Mouse (Mus musculus) common myeloid progenitor, adult 5-6 weeks (primary cell): ENCODE data around the gene Mapk3. TPM values are rescaled to one million over a fixed set of nuclear protein-coding genes. Genes with fewer than 3 reads are reported as not detected.
"Not testable (repeated sequence)": the region's sequence is repeated elsewhere in the genome, so short reads cannot be mapped to it uniquely, and the experiment has no call there.

Source experiments
- ATAC-seq: replicated peaks from 2 replicates; pipeline ENCODE4 v1.8.0; 2016; ENCODE audit warnings: low read depth, mild to moderate bottlenecking, moderate TSS enrichment, inconsistent platforms; ENCODE audit not compliant: poor library complexity, severe bottlenecking
- total RNA-seq: library from RNA; stranded (forward); fragments of 200-1000, 187-1606 nt; gene quantifications from 2 replicates; pipeline ENCODE4 v1.2.3, GENCODE M21; 2017

The Mapk3 gene
- total RNA-seq, 1 experiment from 2014 or later = 28.2 TPM

GRCm38 (mm10) chr7:126754866-126755265 lies 4.5 kb upstream of the Mapk3 start:
- peak; percentile 76 for ATAC-seq

DNA sequence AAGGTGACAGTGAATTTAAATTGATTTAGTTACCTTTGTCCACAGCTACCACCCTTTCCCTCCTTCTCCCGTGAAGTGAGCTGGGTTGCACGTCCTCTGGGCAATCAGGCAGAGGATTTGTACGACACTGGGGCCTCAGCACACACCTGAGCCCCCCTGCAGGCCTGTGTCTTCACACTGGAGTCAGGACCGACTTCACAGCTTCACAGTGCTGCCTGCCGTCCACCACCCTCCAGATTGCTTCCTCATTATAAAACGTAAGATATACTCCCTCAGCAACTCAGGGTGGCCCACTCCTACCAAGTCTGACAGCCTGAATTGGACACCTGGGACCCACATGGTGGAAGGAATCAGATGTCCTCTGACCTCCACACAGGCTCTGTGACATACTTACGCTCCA lies 862 bp upstream of the Mapk3 start:
- ATAC-seq = no peak

DNA sequence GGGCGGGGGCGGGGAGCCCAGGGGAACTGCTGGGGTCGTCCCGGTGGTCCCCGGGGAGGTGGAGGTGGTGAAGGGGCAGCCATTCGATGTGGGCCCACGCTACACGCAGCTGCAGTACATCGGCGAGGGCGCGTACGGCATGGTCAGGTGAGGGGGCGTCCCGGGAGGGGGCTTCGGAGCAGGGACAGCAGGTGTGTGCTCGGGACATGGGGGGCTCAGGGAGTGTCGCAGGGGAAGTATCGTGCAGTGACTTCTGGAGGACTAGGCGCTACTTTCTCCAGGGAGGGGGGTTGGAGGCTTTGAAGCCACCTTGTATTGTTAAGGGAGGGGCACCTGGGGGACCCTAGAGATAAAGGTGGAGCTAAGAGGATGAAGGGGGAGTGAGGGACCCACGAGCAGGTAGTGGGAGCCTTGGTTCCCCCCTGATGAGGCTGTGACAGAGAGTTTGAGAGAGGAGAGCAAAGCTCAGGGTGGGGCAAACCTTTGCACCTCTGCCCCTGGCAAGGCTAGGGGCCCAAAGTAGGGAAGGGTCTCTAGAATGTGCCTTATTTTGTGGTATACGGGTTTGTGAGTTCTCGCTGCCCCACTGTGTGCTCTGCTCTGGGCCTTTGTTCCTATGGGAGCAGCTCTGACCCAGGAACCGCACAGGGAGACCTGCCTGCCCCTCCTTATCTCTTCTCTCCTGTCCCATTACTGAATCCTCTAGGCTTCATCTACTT lies 430 bp downstream of the Mapk3 start:
- ATAC-seq = peak; percentile 6; the same call in 1 of the 2 replicates

DNA sequence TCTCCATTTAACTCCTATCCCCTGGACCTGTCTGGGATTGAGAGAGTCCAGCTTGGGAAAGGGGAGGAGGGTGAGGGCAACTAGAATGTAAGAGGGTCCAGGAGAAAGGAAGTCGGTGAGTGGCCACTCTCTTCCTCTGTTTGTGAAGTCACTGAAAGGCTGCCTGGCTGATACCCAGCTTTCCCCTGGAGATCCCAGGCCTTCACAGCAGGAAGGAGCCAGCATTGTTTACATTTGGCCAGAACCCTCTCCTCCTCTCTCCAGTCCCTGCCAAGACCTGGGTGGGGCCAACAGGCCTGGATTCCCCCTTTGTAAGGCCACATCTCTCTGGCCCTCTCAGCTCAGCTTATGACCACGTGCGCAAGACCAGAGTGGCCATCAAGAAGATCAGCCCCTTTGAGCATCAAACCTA lies 996 bp downstream of the Mapk3 start:
- 0 out of 2 replicates have a peak, but pooled peaks have one; percentile 16 for ATAC-seq

- no peak for ATAC-seq
Observed at GRCm38 (mm10) chr7:126760956-126761355, 1.6 kb downstream of the Mapk3 start.

DNA sequence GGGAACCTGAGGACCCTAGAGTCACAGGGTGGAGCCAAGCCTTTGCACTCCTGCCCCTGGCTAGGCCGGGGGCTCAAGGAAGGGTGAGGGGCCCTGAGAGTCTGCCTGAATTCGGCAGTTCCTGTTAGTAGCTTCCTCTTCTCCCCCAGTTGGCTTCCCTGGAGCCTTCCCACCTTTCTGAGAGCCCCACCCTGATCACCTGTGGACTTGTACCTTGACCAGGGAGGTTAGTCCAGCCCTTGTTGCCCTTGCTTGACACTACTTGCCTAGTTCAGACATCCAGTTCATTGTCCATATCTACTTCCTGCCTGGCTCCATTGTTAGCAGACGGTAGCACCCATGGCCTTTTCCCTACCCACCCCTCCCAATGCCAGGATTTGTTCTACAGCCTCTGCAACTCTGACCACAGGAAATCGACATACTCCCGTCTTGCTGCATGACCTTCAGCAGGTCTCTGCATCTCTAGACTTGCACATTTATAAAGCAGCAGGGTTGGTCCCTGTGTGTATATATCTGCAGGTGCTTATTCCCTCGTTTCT lies 2.2 kb downstream of the Mapk3 start:
- no peak for ATAC-seq

DNA sequence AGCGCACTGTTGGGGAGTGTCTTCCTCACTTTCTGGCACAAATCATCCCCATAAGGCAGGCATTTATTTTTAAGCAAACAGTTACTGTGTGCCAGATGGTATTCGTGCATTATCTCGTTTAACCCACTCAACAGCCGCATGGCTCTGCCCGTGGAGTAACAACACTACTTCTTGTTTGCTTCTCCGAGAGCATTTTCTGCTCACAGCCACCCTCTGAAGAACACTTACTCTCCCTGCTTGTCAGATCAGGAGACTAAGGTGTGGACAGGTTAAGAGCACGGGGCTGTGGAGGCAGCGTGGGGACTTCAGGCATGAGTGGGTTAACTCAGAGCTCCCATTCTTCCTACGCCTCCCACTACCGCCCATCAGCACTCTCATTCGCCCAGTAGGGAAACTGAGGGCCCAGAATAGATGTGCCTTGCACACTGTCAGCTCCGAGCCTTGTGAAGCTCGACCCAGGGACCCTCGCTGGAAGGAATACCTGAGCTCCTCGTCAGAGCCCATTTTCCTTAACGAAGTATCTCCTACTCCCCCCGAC lies 3.1 kb downstream of the Mapk3 start:
- ATAC-seq = no peak

DNA sequence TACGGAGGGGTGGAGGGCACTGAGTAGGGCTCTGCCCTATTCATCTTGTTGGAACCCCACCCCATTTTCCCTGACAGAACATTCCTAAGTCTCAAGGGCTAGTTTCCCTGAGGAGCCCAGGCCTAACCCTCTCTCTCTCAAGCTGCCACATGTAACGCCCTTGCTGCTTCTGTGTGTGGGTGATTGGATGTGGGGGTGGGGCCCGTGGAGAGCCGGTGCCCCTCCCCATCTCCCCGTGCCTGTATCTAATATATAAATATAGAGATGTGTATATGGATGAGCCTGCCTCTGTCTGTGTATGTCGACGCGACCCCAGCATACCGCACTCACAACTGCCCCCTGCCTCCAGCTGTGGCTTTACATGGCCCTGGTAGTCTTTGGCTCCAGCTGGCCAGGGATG lies 6.1 kb downstream of the Mapk3 start:
- no peak for ATAC-seq

DNA sequence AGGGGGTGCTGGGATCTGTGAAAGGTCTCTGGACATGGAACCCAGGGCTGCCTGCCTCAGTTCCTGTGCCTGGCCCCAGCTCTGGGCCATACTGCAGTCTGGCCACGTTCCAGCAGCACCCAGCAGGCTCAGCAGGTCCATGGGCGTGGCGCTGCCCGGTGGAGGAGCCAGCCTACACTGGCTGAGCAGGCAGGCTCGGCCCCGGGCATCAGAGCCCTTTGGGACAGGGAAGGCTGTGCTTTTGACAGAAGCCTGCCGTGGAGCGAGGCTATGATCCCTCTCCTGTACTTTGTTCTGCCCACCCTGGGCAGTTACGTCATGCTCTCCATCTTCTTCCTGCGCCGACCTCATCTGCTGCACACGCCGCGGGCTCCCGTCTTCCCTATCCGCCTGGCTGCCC lies 6.8 kb downstream of the Mapk3 start, which contains the start of gene Gdpd3:
Gene Gdpd3, plus strand, starts transcription at position 134 of the 400 bp plus-strand sequence.
- no peak for ATAC-seq

DNA sequence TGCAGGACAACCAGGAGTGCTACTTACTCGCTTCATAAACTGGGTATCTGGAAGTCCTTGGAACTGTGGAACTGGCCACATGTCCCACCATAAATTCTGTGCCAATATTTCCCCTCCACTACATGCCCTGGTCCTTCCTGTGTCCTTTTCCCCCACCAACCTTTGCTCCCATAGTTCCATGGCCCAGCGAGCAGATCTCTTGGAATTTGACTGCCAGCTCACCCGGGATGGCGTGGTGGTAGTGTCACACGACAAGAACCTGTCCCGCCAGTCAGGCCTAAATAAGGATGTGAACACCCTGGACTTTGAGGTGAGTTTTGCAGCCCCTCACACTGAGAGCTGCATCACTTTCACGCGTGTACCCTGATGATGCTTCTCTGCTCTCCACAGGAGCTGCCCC lies 7.6 kb downstream of the Mapk3 start:
- ATAC-seq = no peak

GRCm38 (mm10) chr7:126770784-126771183 lies 11.4 kb downstream of the Mapk3 start:
- peak; percentile 53 for ATAC-seq

GRCm38 (mm10) chr7:126773351-126773750 lies 13.9 kb downstream of the Mapk3 start:
- no peak for ATAC-seq

DNA sequence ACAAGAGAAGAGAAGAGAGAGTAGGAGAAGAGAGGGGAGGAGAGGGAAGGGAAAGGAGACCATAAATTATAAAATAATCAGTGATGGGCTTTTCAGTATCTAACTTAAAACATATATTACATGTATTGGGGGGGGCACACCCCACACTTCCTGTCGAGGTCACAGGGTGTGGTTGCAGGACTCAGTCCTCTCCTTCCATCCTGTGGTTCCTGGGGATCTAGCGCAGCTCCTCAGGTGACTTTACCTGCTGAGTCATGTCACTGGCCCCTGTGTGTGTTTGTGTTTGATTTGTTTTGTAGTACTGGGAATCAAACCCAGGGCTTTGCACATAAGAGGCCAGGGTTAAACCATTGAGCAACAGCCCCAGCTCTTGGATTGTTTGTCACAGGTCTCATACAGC lies 15.1 kb downstream of the Mapk3 start:
- no peak for ATAC-seq

GRCm38 (mm10) chr7:126775185-126775977 lies 16.0 kb downstream of the Mapk3 start:
- ATAC-seq = no peak

- no peak for ATAC-seq
Observed at GRCm38 (mm10) chr7:126775978-126776234, 16.5 kb downstream of the Mapk3 start.

GRCm38 (mm10) chr7:126776598-126777057 lies 17.2 kb downstream of the Mapk3 start, which contains the start of gene Ypel3:
Gene Ypel3 (plus strand): TSS chr7:126776955.
- peak; percentile 85 for ATAC-seq

- ATAC-seq = no peak
Observed at GRCm38 (mm10) chr7:126777476-126777875, 18.1 kb downstream of the Mapk3 start.

DNA sequence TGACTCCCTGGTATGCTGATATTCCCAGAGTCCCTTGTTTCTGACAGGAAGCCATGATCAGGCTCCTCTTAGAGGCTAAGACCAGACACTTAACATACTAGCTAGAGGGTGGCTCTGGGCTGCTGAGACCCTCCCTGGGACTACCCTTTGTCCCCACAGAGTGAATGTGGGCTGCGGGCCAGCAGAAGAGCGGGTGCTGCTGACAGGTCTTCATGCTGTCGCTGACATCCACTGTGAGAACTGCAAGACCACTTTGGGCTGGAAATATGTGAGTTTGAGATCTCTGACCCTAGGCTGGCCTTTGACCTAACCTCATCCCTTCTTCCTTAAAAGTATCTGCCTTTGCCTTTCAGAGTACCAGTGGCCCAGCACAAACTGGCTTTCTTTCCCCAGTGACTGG lies 18.7 kb downstream of the Mapk3 start:
- no peak for ATAC-seq

DNA sequence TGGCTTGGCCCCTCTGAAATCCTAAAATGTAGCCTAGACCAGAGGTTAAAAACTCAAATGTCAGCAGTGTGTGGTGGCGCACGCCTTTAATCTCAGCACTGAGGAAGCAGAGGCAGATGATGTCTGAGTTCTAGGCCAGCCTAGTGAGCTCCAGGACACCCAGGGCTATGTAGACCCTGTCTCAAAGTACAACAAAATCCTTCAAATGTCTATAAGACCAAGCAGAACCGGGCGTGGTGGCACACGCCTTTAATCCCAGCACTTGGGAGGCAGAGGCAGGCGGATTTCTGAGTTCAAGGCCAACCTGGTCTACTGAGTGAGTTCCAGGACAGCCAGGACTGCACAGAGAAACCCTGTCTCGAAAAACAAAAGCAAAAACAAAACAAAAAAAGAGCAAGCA lies 19.7 kb downstream of the Mapk3 start:
- ATAC-seq = not testable (repeated sequence)

DNA sequence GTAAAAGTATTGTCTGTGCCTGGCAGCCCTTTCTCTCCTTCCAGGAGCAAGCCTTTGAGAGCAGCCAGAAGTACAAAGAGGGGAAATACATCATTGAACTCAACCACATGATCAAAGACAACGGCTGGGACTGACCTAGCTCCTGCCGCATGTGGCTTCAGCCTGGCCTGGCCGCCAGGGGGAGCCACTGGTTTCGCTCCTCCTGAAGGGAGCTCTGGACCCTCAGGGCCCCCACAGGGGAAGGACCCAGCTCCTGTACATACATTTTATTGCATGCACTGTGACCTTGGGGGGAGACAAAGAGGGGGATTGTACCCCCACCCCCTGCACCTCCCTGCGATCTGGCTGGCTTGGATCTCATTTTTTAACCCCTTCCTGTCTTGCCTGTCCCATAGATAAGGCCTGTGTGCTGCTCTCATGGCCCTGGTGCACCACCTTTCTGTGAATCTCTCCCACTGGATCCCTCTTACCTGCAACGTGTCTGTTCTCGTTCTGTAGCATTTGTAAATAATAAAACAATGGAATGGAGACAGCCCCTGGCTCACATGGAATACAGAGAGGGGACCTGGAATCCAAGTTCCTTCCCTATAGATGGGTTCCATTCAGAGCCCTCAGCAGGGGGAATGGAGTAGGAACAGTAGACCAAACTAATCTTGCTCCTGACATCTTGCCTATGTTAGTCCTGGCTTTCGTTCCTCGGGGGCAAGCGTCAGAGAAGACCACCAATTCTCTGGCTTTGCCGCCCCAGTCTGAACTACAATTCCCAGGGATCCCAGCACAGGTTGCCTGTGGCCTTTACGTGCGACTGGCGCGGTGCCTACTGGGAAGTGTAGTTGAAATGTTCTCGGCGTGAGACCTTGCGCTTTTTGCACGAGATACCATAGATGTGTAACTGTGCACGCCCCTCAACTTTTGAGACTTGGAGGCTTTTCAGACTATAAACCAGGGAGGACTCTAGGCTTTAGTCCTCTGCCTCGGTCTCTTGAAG lies 20.9 kb downstream of the Mapk3 start:
- ATAC-seq = peak; percentile 60
